Mouse (Mus musculus): ENCODE data around the gene Gm9774. TPM values are rescaled to one million over a fixed set of nuclear protein-coding genes. Genes with fewer than 3 reads are reported as not detected.

Gene Gm9774
- 2.0 and 2.3 TPM in 2 replicates for polyA plus RNA-seq (2012)

DNA sequence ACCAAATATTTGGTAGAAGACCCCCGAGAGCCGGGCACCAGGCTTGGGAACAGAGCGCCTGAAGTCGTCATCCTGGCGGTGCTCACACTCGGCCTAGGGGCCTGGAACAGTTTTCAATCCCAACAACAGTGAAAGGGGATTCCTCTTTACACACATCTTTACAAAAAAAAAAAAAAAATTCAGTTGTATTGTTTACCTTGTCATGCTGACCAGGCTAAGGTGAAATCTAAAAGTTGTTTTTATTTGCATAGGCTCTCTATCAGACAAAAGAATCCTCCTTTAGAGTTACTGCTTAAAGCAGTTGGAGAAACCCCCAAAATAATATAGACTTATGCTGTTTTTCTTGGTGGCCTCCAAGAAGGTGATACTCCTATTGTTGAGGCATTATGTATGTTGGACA lies at the start of gene Gm9774:
Gene Gm9774 (minus strand): TSS at position 101 of the 400 bp plus-strand sequence.
- H3K9me3 ChIP-seq (ENCODE audit: control insufficient read depth, low read length) = peaks cover 5% of the 10 kb centered on the region; the same call in 1 of the 2 replicates
- no peaks in the 10 kb centered on the region for H3K36me3 ChIP-seq (ENCODE audit: control insufficient read depth)
- H3K27me3 ChIP-seq (ENCODE audit: control insufficient read depth) = no peaks in the 10 kb centered on the region
- H3K4me1 ChIP-seq (ENCODE audit: control insufficient read depth) = no peaks in the 10 kb centered on the region
- no peak for TF ChIP-seq TAL1 (IDR thresholded peaks at IDR 0.05; ENCODE audit: low read length)
- TF ChIP-seq GATA1 (IDR thresholded peaks at IDR 0.05; ENCODE audit: low read length) = no peak
- H3K4me3 ChIP-seq (replicated peaks) = no peak within 1 kb of the TSS

DNA sequence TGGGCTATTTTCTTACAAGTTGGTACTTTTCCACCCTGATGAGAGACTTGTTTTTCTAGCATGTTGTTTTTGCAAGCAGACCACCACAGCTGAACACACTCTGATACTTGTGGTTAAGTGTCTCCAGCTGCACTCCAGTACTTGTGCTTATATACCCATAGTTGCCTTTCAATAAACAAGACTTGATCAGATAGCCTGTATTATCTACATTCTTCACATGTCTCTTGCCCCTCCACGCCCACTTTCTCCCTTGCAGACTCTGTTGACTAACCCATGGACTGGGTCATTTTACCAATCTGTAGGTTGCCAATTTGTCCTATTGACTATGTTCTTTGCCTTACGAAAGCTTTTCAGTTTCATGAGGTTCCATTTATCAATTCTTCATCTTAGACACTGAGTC lies 40.9 kb upstream of the Gm9774 start:
- Histone ChIP-seq H3K9me3 (ENCODE audit: control insufficient read depth, low read length) (no peaks in the 10 kb centered on the region), H3K4me1 (ENCODE audit: control insufficient read depth) (no peaks in the 10 kb centered on the region), H3K4me3 (replicated peaks) (no peak overlapping the region)

DNA sequence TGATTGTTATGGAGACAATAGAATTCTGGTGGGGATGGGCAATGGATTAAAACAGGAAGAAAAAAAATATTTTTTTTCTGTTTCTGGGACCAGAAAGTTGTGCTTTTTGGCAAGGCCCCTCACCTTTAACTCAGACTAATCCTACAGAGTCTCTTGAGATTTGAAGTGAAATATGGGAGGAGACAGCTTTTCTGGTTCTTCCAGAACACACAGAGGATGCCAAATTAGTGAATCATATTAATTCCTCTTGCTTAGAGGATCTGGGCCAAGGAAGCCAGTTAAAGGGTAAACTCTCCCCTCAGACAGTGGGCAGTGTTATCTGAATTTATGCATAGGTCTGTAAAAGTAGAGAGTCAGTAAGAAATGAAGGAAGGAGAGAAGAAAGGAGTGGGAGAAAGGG lies 38.2 kb upstream of the Gm9774 start:
- no peaks in the 10 kb centered on the region for H3K36me3 ChIP-seq (ENCODE audit: control insufficient read depth)
- TF ChIP-seq TAL1 (IDR thresholded peaks at IDR 0.05; ENCODE audit: low read length) = no peak
- TF ChIP-seq GATA1 (IDR thresholded peaks at IDR 0.05; ENCODE audit: low read length) = no peak

More for the DNA sequence above, 40.9 kb upstream of the Gm9774 start:
- H3K36me3 ChIP-seq (ENCODE audit: control insufficient read depth) = no peaks in the 10 kb centered on the region
- TF ChIP-seq TAL1 (IDR thresholded peaks at IDR 0.05; ENCODE audit: low read length) = no peak
- TF ChIP-seq GATA1 (IDR thresholded peaks at IDR 0.05; ENCODE audit: low read length) = no peak
- H3K27me3 ChIP-seq (ENCODE audit: control insufficient read depth) = no peaks in the 10 kb centered on the region

DNA sequence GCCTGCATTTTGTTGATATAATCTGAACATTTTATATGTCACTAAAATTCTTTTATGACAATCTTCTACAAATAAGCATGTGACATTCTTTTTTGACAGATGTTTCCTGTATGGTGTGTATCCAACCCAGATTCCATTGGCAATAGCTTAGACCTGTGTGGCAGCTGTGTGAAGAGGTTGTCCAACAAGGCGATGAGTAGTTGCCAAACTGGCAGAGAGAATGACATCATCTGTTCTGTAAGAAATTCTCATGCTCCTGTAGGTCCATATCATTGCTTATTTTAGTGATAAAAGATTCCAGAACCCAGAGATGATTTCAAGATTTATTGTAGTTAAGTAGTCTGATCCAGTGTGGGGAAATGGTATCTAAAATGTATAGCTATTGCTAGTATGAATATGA lies 37.4 kb upstream of the Gm9774 start:
- TF ChIP-seq GATA1 (IDR thresholded peaks at IDR 0.05; ENCODE audit: low read length) (no peak), TAL1 (IDR thresholded peaks at IDR 0.05; ENCODE audit: low read length) (no peak)
- Histone ChIP-seq H3K4me1 (ENCODE audit: control insufficient read depth) (no peaks in the 10 kb centered on the region), H3K27me3 (ENCODE audit: control insufficient read depth) (no peaks in the 10 kb centered on the region), H3K36me3 (ENCODE audit: control insufficient read depth) (no peaks in the 10 kb centered on the region), H3K9me3 (ENCODE audit: control insufficient read depth, low read length) (no peaks in the 10 kb centered on the region), H3K4me3 (replicated peaks) (no peak overlapping the region)

More for the DNA sequence above, 38.2 kb upstream of the Gm9774 start:
- Histone ChIP-seq H3K4me1 (ENCODE audit: control insufficient read depth) (no peaks in the 10 kb centered on the region), H3K4me3 (replicated peaks) (no peak overlapping the region), H3K27me3 (ENCODE audit: control insufficient read depth) (no peaks in the 10 kb centered on the region), H3K9me3 (ENCODE audit: control insufficient read depth, low read length) (no peaks in the 10 kb centered on the region)

DNA sequence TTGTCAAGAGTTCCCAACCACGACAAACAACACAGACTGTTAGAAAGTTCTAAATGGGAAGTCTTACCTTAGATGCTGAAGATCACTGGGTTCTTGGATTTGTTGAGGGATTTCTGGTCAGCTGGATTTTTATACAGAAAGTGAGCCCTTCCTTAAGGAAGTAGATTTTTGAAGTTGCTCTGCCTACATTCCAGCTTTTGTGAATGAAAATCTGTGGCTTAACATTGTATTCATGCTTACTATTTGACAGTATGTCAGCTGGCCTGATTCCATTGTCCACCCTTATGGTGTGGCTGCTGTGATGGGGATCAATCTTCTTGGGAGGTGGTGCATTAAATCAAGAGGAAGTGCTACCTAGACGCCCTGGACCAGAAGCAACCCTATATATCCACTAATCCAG lies 29.4 kb upstream of the Gm9774 start, which contains the start of gene Sprr3:
Gene Sprr3 (minus strand): TSS at position 101 of the 400 bp plus-strand sequence.
- H3K9me3 ChIP-seq (ENCODE audit: control insufficient read depth, low read length) = no peaks in the 10 kb centered on the region
- H3K4me3 ChIP-seq (replicated peaks) = no peak within 1 kb of the TSS
- no peak for TF ChIP-seq GATA1 (IDR thresholded peaks at IDR 0.05; ENCODE audit: low read length)
- TF ChIP-seq TAL1 (IDR thresholded peaks at IDR 0.05; ENCODE audit: low read length) = no peak
- no peaks in the 10 kb centered on the region for H3K4me1 ChIP-seq (ENCODE audit: control insufficient read depth)
- no peaks in the 10 kb centered on the region for H3K27me3 ChIP-seq (ENCODE audit: control insufficient read depth)
- H3K36me3 ChIP-seq (ENCODE audit: control insufficient read depth) = no peaks in the 10 kb centered on the region

DNA sequence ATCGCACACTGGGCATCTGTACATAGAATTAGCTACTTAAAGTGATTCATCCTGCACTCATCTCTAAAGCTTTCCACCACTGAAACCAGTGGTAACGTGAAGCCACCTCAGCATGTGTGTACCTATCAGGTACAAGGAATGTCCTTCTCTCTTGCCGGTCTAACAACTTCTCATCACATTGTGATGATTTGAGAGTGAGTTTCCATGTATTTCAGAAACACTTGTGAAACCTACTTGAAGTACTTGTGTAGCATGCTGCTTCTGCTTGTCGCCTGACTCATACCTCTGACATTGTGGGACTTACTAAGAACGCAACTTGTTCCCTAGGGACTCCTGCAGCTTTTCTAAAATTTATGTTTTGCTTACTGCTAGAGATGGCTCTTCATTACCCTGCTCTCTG lies 25.9 kb upstream of the Gm9774 start:
- Histone ChIP-seq H3K27me3 (ENCODE audit: control insufficient read depth) (no peaks in the 10 kb centered on the region), H3K36me3 (ENCODE audit: control insufficient read depth) (no peaks in the 10 kb centered on the region), H3K9me3 (ENCODE audit: control insufficient read depth, low read length) (no peaks in the 10 kb centered on the region), H3K4me1 (ENCODE audit: control insufficient read depth) (no peaks in the 10 kb centered on the region), H3K4me3 (replicated peaks) (no peak overlapping the region)
- TF ChIP-seq GATA1 (IDR thresholded peaks at IDR 0.05; ENCODE audit: low read length) (no peak), TAL1 (IDR thresholded peaks at IDR 0.05; ENCODE audit: low read length) (no peak)

DNA sequence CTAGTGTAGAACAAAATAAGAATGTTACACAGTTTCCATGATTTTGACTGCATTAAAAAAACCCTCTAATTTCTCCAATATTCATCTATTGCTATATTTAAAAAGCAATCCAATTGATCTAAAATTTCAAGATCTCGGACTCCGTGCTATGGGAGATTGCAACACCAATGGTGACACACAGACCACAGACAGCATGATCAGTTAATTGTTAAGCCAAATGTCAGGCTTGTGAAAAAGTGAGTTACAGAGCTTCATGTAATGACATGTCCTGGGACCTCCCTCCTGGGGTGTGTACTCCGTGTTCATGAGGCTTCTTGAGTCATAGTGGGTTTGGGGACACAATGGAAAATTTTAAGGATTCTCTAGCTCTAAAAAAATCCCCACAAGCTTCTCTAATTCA lies 11.0 kb upstream of the Gm9774 start:
- H3K4me1 ChIP-seq (ENCODE audit: control insufficient read depth) = no peaks in the 10 kb centered on the region

DNA sequence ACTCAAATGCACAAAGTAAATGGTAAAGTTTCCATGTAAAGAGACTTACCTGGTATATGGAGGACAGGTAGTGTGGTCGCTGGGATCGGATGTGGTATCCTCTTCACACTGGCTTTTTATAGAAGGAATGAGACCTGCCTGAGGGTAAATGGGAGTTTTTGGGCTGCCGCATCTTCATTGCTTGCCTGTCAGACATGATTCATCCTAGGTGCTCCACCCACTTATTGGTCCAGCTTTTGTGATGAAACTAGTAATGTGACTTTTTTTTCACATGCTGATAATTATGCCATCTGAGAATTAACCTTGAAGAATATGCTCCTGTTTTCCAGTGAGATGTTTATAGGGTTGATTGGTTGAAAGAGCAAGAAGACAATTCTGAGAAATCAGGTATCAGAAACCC lies 9.5 kb upstream of the Gm9774 start, which contains the start of gene Sprr1b:
Gene Sprr1b (minus strand): TSS at position 101 of the 400 bp plus-strand sequence.
- no peaks in the 10 kb centered on the region for H3K27me3 ChIP-seq (ENCODE audit: control insufficient read depth)
- TF ChIP-seq GATA1 (IDR thresholded peaks at IDR 0.05; ENCODE audit: low read length) = no peak
- no peak within 1 kb of the TSS for H3K4me3 ChIP-seq (replicated peaks)
- H3K9me3 ChIP-seq (ENCODE audit: control insufficient read depth, low read length) = no peaks in the 10 kb centered on the region
- no peaks in the 10 kb centered on the region for H3K4me1 ChIP-seq (ENCODE audit: control insufficient read depth)
- no peaks in the 10 kb centered on the region for H3K36me3 ChIP-seq (ENCODE audit: control insufficient read depth)

More for the DNA sequence above, 11.0 kb upstream of the Gm9774 start:
- H3K4me3 ChIP-seq (replicated peaks) = no peak overlapping the region
- H3K9me3 ChIP-seq (ENCODE audit: control insufficient read depth, low read length) = no peaks in the 10 kb centered on the region
- TF ChIP-seq TAL1 (IDR thresholded peaks at IDR 0.05; ENCODE audit: low read length) = no peak
- no peak for TF ChIP-seq GATA1 (IDR thresholded peaks at IDR 0.05; ENCODE audit: low read length)
- H3K27me3 ChIP-seq (ENCODE audit: control insufficient read depth) = no peaks in the 10 kb centered on the region
- no peaks in the 10 kb centered on the region for H3K36me3 ChIP-seq (ENCODE audit: control insufficient read depth)

DNA sequence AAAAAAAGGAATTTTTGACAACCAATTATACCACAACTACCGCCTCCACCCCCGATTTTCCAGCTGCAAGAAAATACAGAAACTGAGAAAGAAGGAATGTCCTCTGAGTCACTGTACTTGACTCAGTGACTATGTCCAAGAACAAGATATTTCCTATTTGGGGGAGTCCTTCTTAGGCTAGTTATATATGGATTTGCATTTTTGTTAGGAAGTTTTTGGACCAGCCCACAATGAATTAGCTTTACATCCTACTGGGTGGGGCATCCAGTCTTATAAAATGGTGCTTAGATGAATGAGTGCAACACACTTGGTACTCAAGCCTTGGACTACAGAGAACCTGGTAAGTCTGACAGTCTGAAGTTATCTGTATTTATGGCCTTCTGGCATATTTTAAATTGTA lies 3.1 kb upstream of the Gm9774 start, which contains the start of gene Sprr2k:
Gene Sprr2k (plus strand): TSS at position 301 of the 400 bp plus-strand sequence.
- Histone ChIP-seq H3K36me3 (ENCODE audit: control insufficient read depth) (no peaks in the 10 kb centered on the region), H3K4me1 (ENCODE audit: control insufficient read depth) (no peaks in the 10 kb centered on the region), H3K4me3 (replicated peaks) (no peak within 1 kb of the TSS), H3K9me3 (ENCODE audit: control insufficient read depth, low read length) (peaks cover 5% of the 10 kb centered on the region; the same call in 1 of the 2 replicates), H3K27me3 (ENCODE audit: control insufficient read depth) (no peaks in the 10 kb centered on the region)
- no peak for TF ChIP-seq TAL1 (IDR thresholded peaks at IDR 0.05; ENCODE audit: low read length)

DNA sequence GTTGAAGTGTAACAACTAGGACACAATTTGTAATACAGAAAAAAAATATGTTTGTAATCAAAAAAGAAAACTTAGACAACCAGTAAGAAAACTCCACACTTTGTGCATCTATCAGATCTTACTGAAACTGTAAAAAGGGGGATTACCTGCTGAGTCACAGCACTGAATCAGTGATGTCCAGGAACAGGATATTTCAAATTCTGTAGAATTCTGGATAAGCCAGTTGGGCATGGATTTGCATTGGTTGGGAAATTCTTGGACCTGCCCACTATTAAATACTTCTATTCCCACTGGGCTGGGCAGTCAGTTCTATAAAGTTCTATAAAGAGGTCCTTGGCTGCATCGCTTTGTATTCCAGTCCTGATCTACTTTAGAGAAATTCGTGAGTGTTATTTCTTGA lies 11.4 kb downstream of the Gm9774 start, which contains the start of gene Sprr2j-ps:
Gene Sprr2j-ps (plus strand): TSS at position 301 of the 400 bp plus-strand sequence.
- no peak within 1 kb of the TSS for H3K4me3 ChIP-seq (replicated peaks)
- TF ChIP-seq TAL1 (IDR thresholded peaks at IDR 0.05; ENCODE audit: low read length) (no peak), GATA1 (IDR thresholded peaks at IDR 0.05; ENCODE audit: low read length) (no peak)
- no peaks in the 10 kb centered on the region for H3K36me3 ChIP-seq (ENCODE audit: control insufficient read depth)
- H3K4me1 ChIP-seq (ENCODE audit: control insufficient read depth) = no peaks in the 10 kb centered on the region
- H3K27me3 ChIP-seq (ENCODE audit: control insufficient read depth) = no peaks in the 10 kb centered on the region
- H3K9me3 ChIP-seq (ENCODE audit: control insufficient read depth, low read length) = no peaks in the 10 kb centered on the region
